Mouse (Mus musculus) midbrain, embryonic 14.5 days (tissue): ENCODE data around the gene Tk1. TPM values are rescaled to one million over a fixed set of nuclear protein-coding genes. Genes with fewer than 3 reads are reported as not detected.

Experiments
- ATAC-seq: fragments of 200-750 bp; cut with Nextera tagmentation; 2 replicates; pipeline ENCODE4 v1.8.0; 2017; ENCODE audit warnings: moderate number of reproducible peaks, moderate library complexity; ENCODE audit not compliant: low FRiP score, low TSS enrichment
- DNase-seq: peaks from one replicate; pipeline ENCODE4 v3.0.0-alpha.2; 2015
- H3K27ac ChIP-seq: fragments of 300-500 bp; sonication (generic); replicated peaks from 2 replicates; pipeline ENCODE4 v1.5.1; 2014; ENCODE audit warnings: mild to moderate bottlenecking, low read depth, low read length, moderate library complexity
- H3K27me3 ChIP-seq: fragments of 300-500 bp; sonication (generic); 2 replicates; pipeline ENCODE4 v1.6.1; 2014; ENCODE audit warnings: low read length, control low read depth, mixed read lengths; ENCODE audit not compliant: control insufficient read depth, insufficient read depth
- H3K36me3 ChIP-seq: fragments of 300-500 bp; sonication (generic); 2 replicates; pipeline ENCODE4 v1.6.1; 2014; ENCODE audit warnings: low read length, control low read depth; ENCODE audit not compliant: control insufficient read depth, insufficient read depth
- H3K4me1 ChIP-seq: fragments of 300-500 bp; sonication (generic); 2 replicates; pipeline ENCODE4 v1.6.1; 2014; ENCODE audit warnings: mild to moderate bottlenecking, antibody characterized with exemption, low read length, control low read depth; ENCODE audit not compliant: control insufficient read depth, insufficient read depth
- H3K4me2 ChIP-seq: fragments of 300-500 bp; sonication (generic); 2 replicates; pipeline ENCODE4 v1.6.1; 2014; ENCODE audit warnings: mild to moderate bottlenecking, low read length, moderate library complexity
- H3K4me3 ChIP-seq: fragments of 300-500 bp; sonication (generic); replicated peaks from 2 replicates; pipeline ENCODE4 v1.5.1; 2014; ENCODE audit warnings: low read depth, low read length
- H3K9ac ChIP-seq: fragments of 300-500 bp; sonication (generic); replicated peaks from 2 replicates; pipeline ENCODE4 v1.6.1; 2014; ENCODE audit warnings: mild to moderate bottlenecking, low read length, moderate library complexity
- H3K9me3 ChIP-seq: fragments of 300-500 bp; sonication (generic); 2 replicates; pipeline ENCODE4 v1.6.1; 2016; ENCODE audit warnings: low read length, control low read depth, mixed read lengths; ENCODE audit not compliant: control insufficient read depth
- WGBS: fragments of 180-500 bp; shearing (Covaris S2); extraction: QIAGEN DNeasy Blood & Tissue Kit; methylation state at CpG from one replicate; pipeline ENCODE4 v1.1.7; 2014; 5-methylcytosine and 5-hydroxymethylcytosine counted together
- polyA plus RNA-seq: library from polyadenylated mRNA; unstranded; fragments of >200 nt; fragmentation: Nextera tagmentation; extraction: Ambion mirVana; gene quantifications from 2 replicates; pipeline ENCODE4 v1.2.1, GENCODE M21; 2014

Tk1 gene
- polyA plus RNA-seq = 12.8 and 18.0 TPM in 2 replicates

- Histone ChIP-seq H3K4me1 (peaks cover 17% of the 10 kb centered on the region), H3K4me2 (peak within 1 kb of the TSS; percentile 79), H3K27me3 (no peaks in the 10 kb centered on the region), H3K36me3 (no peaks in the 10 kb centered on the region), H3K27ac (peak within 1 kb of the TSS; percentile 41), H3K9me3 (no peaks in the 10 kb centered on the region), H3K9ac (peak within 1 kb of the TSS; percentile 57), H3K4me3 (peak within 1 kb of the TSS; percentile 37)
- under 1% methylated on average over 34 of the region's 34 CpGs for whole genome bisulfite sequencing
- DNase-seq = peak; percentile 82
- 0 out of 2 replicates have a peak, but pooled peaks have one; percentile 53 for ATAC-seq
Measured at GRCm38 (mm10) chr11:117825333-117826101, at the start of gene Tk1, which contains the start of gene Afmid. TSS of gene Tk1 (minus strand) at chr11:117826092. TSS of gene Afmid (plus strand) at chr11:117825924.

- no peaks in the 10 kb centered on the region for H3K9me3 ChIP-seq
- H3K9ac ChIP-seq = no peak overlapping the region
Measured at GRCm38 (mm10) chr11:117875681-117876080, 49.8 kb upstream of the Tk1 start.

GRCm38 (mm10) chr11:117874419-117874818 is 48.5 kb upstream of the Tk1 start:
- WGBS = 60% methylated on average over 4 of the region's 4 CpGs
- no peak overlapping the region for H3K27ac ChIP-seq
- ATAC-seq = no peak

More at GRCm38 (mm10) chr11:117875681-117876080, 49.8 kb upstream of the Tk1 start:
- Histone ChIP-seq H3K4me1 (peaks cover 23% of the 10 kb centered on the region), H3K27me3 (no peaks in the 10 kb centered on the region), H3K36me3 (no peaks in the 10 kb centered on the region), H3K4me3 (no peak overlapping the region), H3K4me2 (no peak overlapping the region), H3K27ac (no peak overlapping the region)
- DNase-seq = no peak
- 16% methylated on average over 6 of the region's 6 CpGs for WGBS
- ATAC-seq = no peak

GRCm38 (mm10) chr11:117872861-117873608 is 47.1 kb upstream of the Tk1 start, which contains the start of gene Tha1:
TSS of gene Tha1 (minus strand) at chr11:117873481.
- H3K9ac ChIP-seq = peak within 1 kb of the TSS; percentile 80
- H3K4me2 ChIP-seq = peak within 1 kb of the TSS; percentile 97
- no peaks in the 10 kb centered on the region for H3K36me3 ChIP-seq
- WGBS = under 1% methylated on average over 51 of the region's 51 CpGs
- ATAC-seq (peak; percentile 68; the same call in 1 of the 2 replicates), DNase-seq (peak; percentile 89)
- H3K9me3 ChIP-seq = no peaks in the 10 kb centered on the region
- peaks cover 12% of the 10 kb centered on the region for H3K4me1 ChIP-seq
- H3K27ac ChIP-seq = 0 out of 2 replicates have a peak within 1 kb of the TSS, but pooled peaks have one; percentile 26
- no peaks in the 10 kb centered on the region for H3K27me3 ChIP-seq
- H3K4me3 ChIP-seq = peak within 1 kb of the TSS; percentile 66

More at GRCm38 (mm10) chr11:117874419-117874818, 48.5 kb upstream of the Tk1 start:
- Histone ChIP-seq H3K9me3 (no peaks in the 10 kb centered on the region), H3K4me1 (peaks cover 23% of the 10 kb centered on the region), H3K36me3 (no peaks in the 10 kb centered on the region), H3K9ac (no peak overlapping the region), H3K27me3 (no peaks in the 10 kb centered on the region), H3K4me3 (no peak overlapping the region), H3K4me2 (no peak overlapping the region)
- no peak for DNase-seq

- Histone ChIP-seq H3K27me3 (no peaks in the 10 kb centered on the region), H3K36me3 (no peaks in the 10 kb centered on the region), H3K4me3 (no peak overlapping the region; the same call in 1 of the 2 replicates), H3K4me2 (peak overlapping the region; percentile 97; the same call in 1 of the 2 replicates), H3K9me3 (no peaks in the 10 kb centered on the region), H3K9ac (no peak overlapping the region), H3K4me1 (peaks cover 10% of the 10 kb centered on the region), H3K27ac (no peak overlapping the region)
- WGBS = 64% methylated on average over 12 of the region's 12 CpGs
- ATAC-seq (no peak), DNase-seq (no peak)
Measured at GRCm38 (mm10) chr11:117871911-117872584, 46.2 kb upstream of the Tk1 start.

- Histone ChIP-seq H3K9ac (no peak overlapping the region), H3K9me3 (no peaks in the 10 kb centered on the region), H3K4me2 (no peak overlapping the region), H3K36me3 (no peaks in the 10 kb centered on the region), H3K27me3 (no peaks in the 10 kb centered on the region), H3K4me3 (no peak overlapping the region), H3K27ac (no peak overlapping the region), H3K4me1 (peaks cover 12% of the 10 kb centered on the region)
- no peak for ATAC-seq
- no peak for DNase-seq
- 65% methylated on average over 5 of the region's 5 CpGs for WGBS
Measured at GRCm38 (mm10) chr11:117871376-117871775, 45.5 kb upstream of the Tk1 start.

GRCm38 (mm10) chr11:117870688-117871365 is 44.9 kb upstream of the Tk1 start:
- H3K4me2 ChIP-seq = 0 out of 2 replicates have a peak overlapping the region, but pooled peaks have one; percentile 17
- ATAC-seq (no peak; the same call in 1 of the 2 replicates), DNase-seq (peak; percentile 94)
- H3K9ac ChIP-seq = peak overlapping the region; percentile 39; the same call in 1 of the 2 replicates
- H3K9me3 ChIP-seq = no peaks in the 10 kb centered on the region
- no peak overlapping the region for H3K4me3 ChIP-seq
- H3K4me1 ChIP-seq = peaks cover 17% of the 10 kb centered on the region
- H3K27me3 ChIP-seq = no peaks in the 10 kb centered on the region
- 33% methylated on average over 12 of the region's 12 CpGs for WGBS
- H3K27ac ChIP-seq = no peak overlapping the region
- H3K36me3 ChIP-seq = no peaks in the 10 kb centered on the region
